Comparison of ENCODE assay signal across 14 mouse cellular contexts in the genomic region with DNA sequence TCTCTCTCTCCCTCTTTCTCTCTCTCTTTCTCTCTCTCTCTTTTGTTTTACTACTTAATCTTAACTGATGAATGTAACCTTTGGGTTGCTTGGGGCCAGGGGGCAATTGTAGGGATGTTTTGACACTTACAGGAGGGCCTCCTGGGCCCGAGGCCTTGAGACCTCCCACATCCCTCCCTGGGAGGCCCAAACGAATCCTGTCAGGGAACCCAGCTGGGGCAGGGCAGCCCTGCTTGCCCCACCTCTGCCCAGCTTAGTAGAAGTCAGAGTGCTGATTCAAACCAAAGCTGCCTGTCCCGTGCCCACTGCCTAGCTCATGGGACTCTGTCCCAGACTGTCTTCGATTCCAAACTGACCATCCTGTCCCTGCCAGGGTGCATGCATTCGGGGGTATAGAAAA. TPM values are rescaled to one million over a fixed set of nuclear protein-coding genes. Genes with fewer than 3 reads are reported as not detected.
DNase-seq lines count a peak whose midpoint lies in the region; ATAC-seq and TF ChIP-seq lines count a peak whose summit lies in the region.
"Had no signal": no experiment of that assay in that cellular context is flagged by ENCODE, and none has a peak within 500 bp of the region (broad histone marks: within the 10 kb centered on the region; RNA-seq: fewer than 3 reads in every experiment).

No protein-coding gene starts in this region.

- H3K4me2 ChIP-seq in heart, embryonic 15.5 days, result no peak overlapping the region
- no peak overlapping the region for H3K4me2 ChIP-seq in heart, embryonic 11.5 days
- no peak overlapping the region for H3K4me2 ChIP-seq in lung, embryonic 14.5 days
- no peak overlapping the region for H3K4me2 ChIP-seq in limb, embryonic 15.5 days
- H3K4me2 ChIP-seq: liver, embryonic 11.5 days had no signal

- WGBS in heart, embryonic 15.5 days, result 51% methylated on average over 5 of the region's 5 CpGs
- 44% methylated on average over 5 of the region's 5 CpGs for WGBS in heart, embryonic 11.5 days (ENCODE audit: insufficient replicate concordance)
- 39% methylated on average over 5 of the region's 5 CpGs for WGBS in lung, embryonic 14.5 days
- WGBS in limb, embryonic 15.5 days, result 45% methylated on average over 5 of the region's 5 CpGs

- H3K9ac ChIP-seq in heart, embryonic 15.5 days, result no peak overlapping the region
- H3K9ac ChIP-seq in heart, embryonic 11.5 days (ENCODE audit: low read depth, low read length), result no peak overlapping the region; the same call in 1 of the 2 replicates
- no peak overlapping the region for H3K9ac ChIP-seq in lung, embryonic 14.5 days
- no peak overlapping the region for H3K9ac ChIP-seq in limb, embryonic 15.5 days

- no peak for TF ChIP-seq CTCF in lung, embryonic 14.5 days (IDR thresholded peaks at IDR 0.05; ENCODE audit: low read depth)

- DNase-seq in embryo, embryonic 10.5 days (ENCODE audit: low spot score), result peak; percentile 32
- no peak for DNase-seq in embryo, embryonic 9.5 days (ENCODE audit: extremely low spot score)
- no peak for DNase-seq in lung, embryonic 14.5 days
- DNase-seq in lung, postnatal 10 days, result no peak
- DNase-seq: adrenal gland, postnatal 10 days; kidney, postnatal 36 days; thymus, postnatal 4 days had no signal

- peaks cover 67% of the 10 kb centered on the region for H3K4me1 ChIP-seq in heart, embryonic 15.5 days (replicated peaks)
- H3K4me1 ChIP-seq in heart, embryonic 11.5 days (ENCODE audit: control insufficient read depth, insufficient read depth, low read length), result peaks cover 39% of the 10 kb centered on the region
- 0 out of 2 replicates have a peak, but pooled peaks cover 4% of the 10 kb centered on the region for H3K4me1 ChIP-seq in lung, embryonic 14.5 days (ENCODE audit: insufficient read depth)
- peaks cover 56% of the 10 kb centered on the region for H3K4me1 ChIP-seq in limb, embryonic 15.5 days

- H3K36me3 ChIP-seq in heart, embryonic 15.5 days, result no peaks in the 10 kb centered on the region
- 0 out of 2 replicates have a peak, but pooled peaks cover 3% of the 10 kb centered on the region for H3K36me3 ChIP-seq in heart, embryonic 11.5 days (ENCODE audit: control insufficient read depth, insufficient read depth, low read length)
- no peaks in the 10 kb centered on the region for H3K36me3 ChIP-seq in lung, embryonic 14.5 days (ENCODE audit: insufficient read depth)
- H3K36me3 ChIP-seq in limb, embryonic 15.5 days, result peaks cover 7% of the 10 kb centered on the region

- H3K27me3 ChIP-seq in heart, embryonic 15.5 days, result no peaks in the 10 kb centered on the region
- no peaks in the 10 kb centered on the region for H3K27me3 ChIP-seq in heart, embryonic 11.5 days (ENCODE audit: control insufficient read depth, insufficient read depth, low read length)
- no peaks in the 10 kb centered on the region for H3K27me3 ChIP-seq in lung, embryonic 14.5 days (ENCODE audit: insufficient read depth, low read length)
- H3K27me3 ChIP-seq in limb, embryonic 15.5 days, result 0 out of 2 replicates have a peak, but pooled peaks cover 6% of the 10 kb centered on the region

- H3K4me3 ChIP-seq in heart, embryonic 15.5 days, result no peak overlapping the region
- no peak overlapping the region for H3K4me3 ChIP-seq in heart, embryonic 11.5 days (ENCODE audit: low read depth, low read length)
- no peak overlapping the region for H3K4me3 ChIP-seq in lung, embryonic 14.5 days (ENCODE audit: low read depth, low read length)
- no peak overlapping the region for H3K4me3 ChIP-seq in limb, embryonic 15.5 days

- H3K27ac ChIP-seq in heart, embryonic 15.5 days, result 0 out of 2 replicates have a peak overlapping the region, but pooled peaks have one; percentile 7
- no peak overlapping the region for H3K27ac ChIP-seq in heart, embryonic 11.5 days (ENCODE audit: low read depth, low read length)
- peak overlapping the region; percentile 36; the same call in 1 of the 2 replicates for H3K27ac ChIP-seq in lung, embryonic 14.5 days (ENCODE audit: low read depth)
- 0 out of 2 replicates have a peak overlapping the region, but pooled peaks have one; percentile 1 for H3K27ac ChIP-seq in limb, embryonic 15.5 days

- ATAC-seq in heart, embryonic 15.5 days (replicated peaks; ENCODE audit: insufficient number of reproducible peaks, insufficient read depth, low FRiP score, low read depth), result no peak
- no peak for ATAC-seq in heart, embryonic 11.5 days (replicated peaks; ENCODE audit: insufficient number of reproducible peaks, low FRiP score, low TSS enrichment)
- no peak for ATAC-seq in lung, embryonic 14.5 days (ENCODE audit: insufficient read depth)
- ATAC-seq in limb, embryonic 15.5 days (ENCODE audit: insufficient number of reproducible peaks, low FRiP score, low TSS enrichment, low read depth), result no peak
- ATAC-seq in activated CD4-positive, CD25-positive, alpha-beta regulatory T cell, adult 4 months, result no peak
- ATAC-seq: lung, postnatal 0 days had no signal

- H3K9me3 ChIP-seq in heart, embryonic 15.5 days (replicated peaks), result no peaks in the 10 kb centered on the region
- no peaks in the 10 kb centered on the region for H3K9me3 ChIP-seq in heart, embryonic 11.5 days (replicated peaks; ENCODE audit: control insufficient read depth, low read length)
- H3K9me3 ChIP-seq in lung, embryonic 14.5 days (ENCODE audit: low read depth, low read length), result no peaks in the 10 kb centered on the region
- H3K9me3 ChIP-seq in limb, embryonic 15.5 days, result no peaks in the 10 kb centered on the region
- H3K9me3 ChIP-seq: midbrain, embryonic 10.5 days had no signal

RNA-seq across cellular contexts. Expression of a gene that starts 17.4 kb away (rescaled TPM):
- polyA plus RNA-seq in heart, embryonic 15.5 days (2015; fragmentation: Nextera tagmentation; extraction: Ambion mirVana), result 5.5 and 6.7 TPM in 2 replicates
- polyA plus RNA-seq in heart, embryonic 11.5 days (2014; fragmentation: Nextera tagmentation; extraction: Ambion mirVana), result 5.4 and 6.7 TPM in 2 replicates
- 5.3 and 5.5 TPM in 2 replicates for polyA plus RNA-seq in lung, embryonic 14.5 days (2014; fragmentation: Nextera tagmentation; extraction: Ambion mirVana)
- 5.1 and 6.0 TPM in 2 replicates for polyA plus RNA-seq in limb, embryonic 15.5 days (2015; fragmentation: Nextera tagmentation; extraction: Ambion mirVana)
- polyA plus RNA-seq in activated CD4-positive, CD25-positive, alpha-beta regulatory T cell, adult 4 months (2017; shearing (Covaris generic)), result not detected

RNA-seq across cellular contexts. Expression of a gene that starts 40.9 kb away (rescaled TPM):
- polyA plus RNA-seq in heart, embryonic 15.5 days (2015; fragmentation: Nextera tagmentation; extraction: Ambion mirVana), result 46.6 and 48.5 TPM in 2 replicates
- polyA plus RNA-seq in heart, embryonic 11.5 days (2014; fragmentation: Nextera tagmentation; extraction: Ambion mirVana), result 56.6 and 59.7 TPM in 2 replicates
- polyA plus RNA-seq in lung, embryonic 14.5 days (2014; fragmentation: Nextera tagmentation; extraction: Ambion mirVana), result 78.1 and 80.7 TPM in 2 replicates
- polyA plus RNA-seq in limb, embryonic 15.5 days (2015; fragmentation: Nextera tagmentation; extraction: Ambion mirVana), result 46.3 and 57.6 TPM in 2 replicates
- polyA plus RNA-seq in activated CD4-positive, CD25-positive, alpha-beta regulatory T cell, adult 4 months (2017; shearing (Covaris generic)), result under 1 TPM in 1 of 2 experiments, not detected in 1; 0.15 TPM

RNA-seq across cellular contexts. Expression of a gene that starts 57.1 kb away (rescaled TPM):
- polyA plus RNA-seq in heart, embryonic 15.5 days (2015; fragmentation: Nextera tagmentation; extraction: Ambion mirVana), result 3.3 and 4.3 TPM in 2 replicates
- polyA plus RNA-seq in heart, embryonic 11.5 days (2014; fragmentation: Nextera tagmentation; extraction: Ambion mirVana), result not detected in 2 replicates
- 5.4 and 6.8 TPM in 2 replicates for polyA plus RNA-seq in lung, embryonic 14.5 days (2014; fragmentation: Nextera tagmentation; extraction: Ambion mirVana)
- 0.84 and 1.6 TPM in 2 replicates for polyA plus RNA-seq in limb, embryonic 15.5 days (2015; fragmentation: Nextera tagmentation; extraction: Ambion mirVana)
- polyA plus RNA-seq in activated CD4-positive, CD25-positive, alpha-beta regulatory T cell, adult 4 months (2017; shearing (Covaris generic)), result not detected
- polyA plus RNA-seq: liver, embryonic 11.5 days; midbrain, embryonic 10.5 days had no signal

Comparison
In these comparisons a context has a peak if more than half of its experiments do, and no peak if none do; other contexts are left out.
1. RNA of a gene that starts 40.9 kb away (polyA plus RNA-seq): 78.1 to 80.7 TPM in lung, embryonic 14.5 days, 46.3 to 57.6 TPM in limb, embryonic 15.5 days, 56.6 to 59.7 TPM in heart, embryonic 11.5 days and 46.6 to 48.5 TPM in heart, embryonic 15.5 days; 0.15 TPM in activated CD4-positive, CD25-positive, alpha-beta regulatory T cell, adult 4 months; every median in the first group is over 10 times any median in the second.